ENCODE assay signal across 10 mouse cellular contexts in genomic region chr1:87174006-87174955, GRCm38 (mm10). TPM values are rescaled to one million over a fixed set of nuclear protein-coding genes. Genes with fewer than 3 reads are reported as not detected.
DNase-seq lines count a peak whose midpoint lies in the region; ATAC-seq and TF ChIP-seq lines count a peak whose summit lies in the region.
"Had no signal": no experiment of that assay in that cellular context is flagged by ENCODE, and none has a peak within 500 bp of the region (broad histone marks: within the 10 kb centered on the region; RNA-seq: fewer than 3 reads in every experiment).

No protein-coding gene starts in this region.

- TF ChIP-seq CTCF in cerebellum, adult 2 months (IDR thresholded peaks at IDR 0.05; ENCODE audit: borderline replicate concordance, insufficient read depth, low read depth, low read length) = peak; percentile 62

- peak overlapping the region; percentile 23; the same call in 1 of the 2 replicates for H3K4me2 ChIP-seq in midbrain, embryonic 11.5 days
- no peak overlapping the region for H3K4me2 ChIP-seq in midbrain, embryonic 13.5 days (replicated peaks)
- H3K4me2 ChIP-seq in stomach, embryonic 16.5 days (ENCODE audit: low read depth, low read length) = no peak overlapping the region

- intact Hi-C loops in left cerebral cortex, postnatal 25 days (cut with DNase I) = no loop called here

- H3K9me3 ChIP-seq in midbrain, embryonic 11.5 days (ENCODE audit: control insufficient read depth, low read length) = no peaks in the 10 kb centered on the region
- no peaks in the 10 kb centered on the region for H3K9me3 ChIP-seq in midbrain, embryonic 13.5 days
- H3K9me3 ChIP-seq in megakaryocyte, embryonic 14.5 days = peaks cover 3% of the 10 kb centered on the region; the same call in 1 of the 2 replicates
- H3K9me3 ChIP-seq in stomach, embryonic 16.5 days (replicated peaks; ENCODE audit: control insufficient read depth, low read length) = no peaks in the 10 kb centered on the region

- no peaks in the 10 kb centered on the region for H3K27me3 ChIP-seq in midbrain, embryonic 11.5 days (ENCODE audit: control insufficient read depth, insufficient read depth, low read length)
- 0 out of 2 replicates have a peak, but pooled peaks cover 18% of the 10 kb centered on the region for H3K27me3 ChIP-seq in midbrain, embryonic 13.5 days
- peaks cover 1% of the 10 kb centered on the region; the same call in 1 of the 2 replicates for H3K27me3 ChIP-seq in cerebellum, adult 2 months (ENCODE audit: control insufficient read depth, insufficient read depth, low read length)
- peaks cover 86% of the 10 kb centered on the region for H3K27me3 ChIP-seq in megakaryocyte, embryonic 14.5 days (replicated peaks)
- H3K27me3 ChIP-seq in stomach, embryonic 16.5 days (ENCODE audit: control insufficient read depth, insufficient read depth, low read length) = peaks cover 16% of the 10 kb centered on the region; the same call in 1 of the 2 replicates

- no peak overlapping the region for H3K27ac ChIP-seq in midbrain, embryonic 11.5 days (ENCODE audit: low read depth, low read length)
- H3K27ac ChIP-seq in midbrain, embryonic 13.5 days = no peak overlapping the region
- no peak overlapping the region for H3K27ac ChIP-seq in cerebellum, adult 2 months (ENCODE audit: insufficient read depth, low read length)
- no peak overlapping the region for H3K27ac ChIP-seq in stomach, embryonic 16.5 days (ENCODE audit: low read length)

- no peak overlapping the region; the same call in 1 of the 2 replicates for H3K9ac ChIP-seq in midbrain, embryonic 11.5 days (ENCODE audit: low read length)
- no peak overlapping the region for H3K9ac ChIP-seq in midbrain, embryonic 13.5 days (replicated peaks)
- H3K9ac ChIP-seq in stomach, embryonic 16.5 days (ENCODE audit: low read length) = 0 out of 2 replicates have a peak overlapping the region, but pooled peaks have one; percentile 11

- peak; percentile 40 for ATAC-seq in midbrain, embryonic 11.5 days (ENCODE audit: low FRiP score)
- no peak; the same call in 1 of the 2 replicates for ATAC-seq in midbrain, embryonic 13.5 days
- ATAC-seq in stomach, embryonic 16.5 days (ENCODE audit: insufficient read depth, low FRiP score) = no peak

- no peaks in the 10 kb centered on the region for H3K36me3 ChIP-seq in midbrain, embryonic 11.5 days (ENCODE audit: control insufficient read depth, insufficient read depth, low read length)
- no peaks in the 10 kb centered on the region for H3K36me3 ChIP-seq in midbrain, embryonic 13.5 days
- H3K36me3 ChIP-seq in megakaryocyte, embryonic 14.5 days (replicated peaks; ENCODE audit: low read length) = no peaks in the 10 kb centered on the region
- no peaks in the 10 kb centered on the region for H3K36me3 ChIP-seq in stomach, embryonic 16.5 days (ENCODE audit: control insufficient read depth, insufficient read depth, low read length)

- H3K4me3 ChIP-seq in midbrain, embryonic 11.5 days (ENCODE audit: low read depth, low read length) = no peak overlapping the region
- no peak overlapping the region for H3K4me3 ChIP-seq in midbrain, embryonic 13.5 days (replicated peaks)
- H3K4me3 ChIP-seq in cerebellum, adult 2 months (replicated peaks; ENCODE audit: insufficient read depth, low read depth, low read length) = no peak overlapping the region
- H3K4me3 ChIP-seq in megakaryocyte, embryonic 14.5 days (replicated peaks) = peak overlapping the region; percentile 42
- no peak overlapping the region for H3K4me3 ChIP-seq in stomach, embryonic 16.5 days (replicated peaks; ENCODE audit: low read length)

- peaks cover 10% of the 10 kb centered on the region for H3K4me1 ChIP-seq in midbrain, embryonic 11.5 days (ENCODE audit: control insufficient read depth, insufficient read depth, low read length)
- peaks cover 48% of the 10 kb centered on the region for H3K4me1 ChIP-seq in midbrain, embryonic 13.5 days (replicated peaks)
- H3K4me1 ChIP-seq in cerebellum, adult 2 months (ENCODE audit: control insufficient read depth, insufficient read depth, low read length) = no peaks in the 10 kb centered on the region
- H3K4me1 ChIP-seq in megakaryocyte, embryonic 14.5 days = peaks cover 24% of the 10 kb centered on the region
- peaks cover 11% of the 10 kb centered on the region for H3K4me1 ChIP-seq in stomach, embryonic 16.5 days (ENCODE audit: control insufficient read depth, insufficient read depth, low read length)

- no peak for TF ChIP-seq POLR2A in cerebellum, adult 2 months (IDR thresholded peaks at IDR 0.05; ENCODE audit: borderline replicate concordance, insufficient read depth, low read length)

- DNase-seq in midbrain, embryonic 11.5 days (ENCODE audit: low spot score, missing footprints) = peak; percentile 98
- DNase-seq in cerebellum, adult 2 months = peak; percentile 17 to 52
- peak; percentile 31 to 37 for DNase-seq in frontal cortex, postnatal 25 days (ENCODE audit: low spot score in 2 of 2)
- DNase-seq in hindlimb bud, embryonic 11.5 days (ENCODE audit: extremely low spot score, low read depth, low spot score) = peak; percentile 56
- DNase-seq in left cerebral cortex, postnatal 25 days (ENCODE audit: low spot score in 2 of 2) = peak; percentile 54 to 55

- 25% methylated on average over 27 of the region's 28 CpGs for WGBS in midbrain, embryonic 11.5 days
- 24% methylated on average over 28 of the region's 28 CpGs for WGBS in midbrain, embryonic 13.5 days
- 20% methylated on average over 28 of the region's 28 CpGs for WGBS in cerebellum, adult 2 months
- WGBS in stomach, embryonic 16.5 days = 27% methylated on average over 28 of the region's 28 CpGs

RNA-seq across cellular contexts. Expression of gene Prss56, which starts 8.8 kb away (rescaled TPM):
- not detected in 2 replicates for polyA plus RNA-seq in midbrain, embryonic 11.5 days (2014; fragmentation: Nextera tagmentation; extraction: Ambion mirVana)
- 0.12 TPM in 1 of 2 replicates, not detected in the other for polyA plus RNA-seq in midbrain, embryonic 13.5 days (2015; fragmentation: Nextera tagmentation; extraction: Ambion mirVana)
- 0.10 TPM in 2 replicates for polyA plus RNA-seq in cerebellum, adult 2 months (2012; rRNA removed)
- total RNA-seq in left cerebral cortex, postnatal 25 days (2021) = 1 to 10 TPM; 2.1 to 2.4 TPM
- polyA plus RNA-seq in megakaryocyte, embryonic 14.5 days (2012; ENCODE audit: insufficient read depth, low replicate concordance) = not detected in 2 replicates
- polyA plus RNA-seq in stomach, embryonic 16.5 days (2015; fragmentation: Nextera tagmentation; extraction: Ambion mirVana) = not detected in 2 replicates
- total RNA-seq: adrenal gland, postnatal 4 days had no signal

RNA-seq across cellular contexts. Expression of gene Chrnd, which starts 16.1 kb away (rescaled TPM):
- not detected in 2 replicates for polyA plus RNA-seq in midbrain, embryonic 11.5 days (2014; fragmentation: Nextera tagmentation; extraction: Ambion mirVana)
- polyA plus RNA-seq in midbrain, embryonic 13.5 days (2015; fragmentation: Nextera tagmentation; extraction: Ambion mirVana) = not detected in 2 replicates
- polyA plus RNA-seq in cerebellum, adult 2 months (2012; rRNA removed) = not detected in 2 replicates
- total RNA-seq in left cerebral cortex, postnatal 25 days (2021) = not detected
- polyA plus RNA-seq in megakaryocyte, embryonic 14.5 days (2012; ENCODE audit: insufficient read depth, low replicate concordance) = not detected in 2 replicates
- polyA plus RNA-seq in stomach, embryonic 16.5 days (2015; fragmentation: Nextera tagmentation; extraction: Ambion mirVana) = 0.10 and 2.0 TPM in 2 replicates
- polyA plus RNA-seq: neural tube, embryonic 14.5 days had no signal

RNA-seq across cellular contexts. Expression of gene Ecel1, which starts 18.0 kb away (rescaled TPM):
- polyA plus RNA-seq in midbrain, embryonic 11.5 days (2014; fragmentation: Nextera tagmentation; extraction: Ambion mirVana) = 2.7 and 3.1 TPM in 2 replicates
- polyA plus RNA-seq in midbrain, embryonic 13.5 days (2015; fragmentation: Nextera tagmentation; extraction: Ambion mirVana) = 12.8 and 15.0 TPM in 2 replicates
- polyA plus RNA-seq in cerebellum, adult 2 months (2012; rRNA removed) = 15.5 and 16.0 TPM in 2 replicates
- total RNA-seq in left cerebral cortex, postnatal 25 days (2021) = 10 to 100 TPM in 1 of 2 experiments, 1 to 10 TPM in 1; 6.6 to 14.8 TPM
- polyA plus RNA-seq in megakaryocyte, embryonic 14.5 days (2012; ENCODE audit: insufficient read depth, low replicate concordance) = not detected in 2 replicates
- 3.0 and 5.7 TPM in 2 replicates for polyA plus RNA-seq in stomach, embryonic 16.5 days (2015; fragmentation: Nextera tagmentation; extraction: Ambion mirVana)

RNA-seq across cellular contexts. Expression of gene Chrng, which starts 30.2 kb away (rescaled TPM):
- polyA plus RNA-seq in midbrain, embryonic 11.5 days (2014; fragmentation: Nextera tagmentation; extraction: Ambion mirVana) = not detected in 2 replicates
- polyA plus RNA-seq in midbrain, embryonic 13.5 days (2015; fragmentation: Nextera tagmentation; extraction: Ambion mirVana) = not detected in 2 replicates
- polyA plus RNA-seq in cerebellum, adult 2 months (2012; rRNA removed) = not detected in 2 replicates
- total RNA-seq in left cerebral cortex, postnatal 25 days (2021) = not detected
- not detected in 2 replicates for polyA plus RNA-seq in megakaryocyte, embryonic 14.5 days (2012; ENCODE audit: insufficient read depth, low replicate concordance)
- 0.16 and 5.7 TPM in 2 replicates for polyA plus RNA-seq in stomach, embryonic 16.5 days (2015; fragmentation: Nextera tagmentation; extraction: Ambion mirVana)
- polyA plus RNA-seq: neural tube, embryonic 14.5 days had no signal

RNA-seq across cellular contexts. Expression of gene Eif4e2, which starts 39.4 kb away (rescaled TPM):
- 130 and 135 TPM in 2 replicates for polyA plus RNA-seq in midbrain, embryonic 11.5 days (2014; fragmentation: Nextera tagmentation; extraction: Ambion mirVana)
- 110 TPM in 2 replicates for polyA plus RNA-seq in midbrain, embryonic 13.5 days (2015; fragmentation: Nextera tagmentation; extraction: Ambion mirVana)
- 51.4 and 56.2 TPM in 2 replicates for polyA plus RNA-seq in cerebellum, adult 2 months (2012; rRNA removed)
- 10 to 100 TPM; 68.0 to 69.0 TPM for total RNA-seq in left cerebral cortex, postnatal 25 days (2021)
- polyA plus RNA-seq in megakaryocyte, embryonic 14.5 days (2012; ENCODE audit: insufficient read depth, low replicate concordance) = 21.2 and 24.1 TPM in 2 replicates
- 147 and 150 TPM in 2 replicates for polyA plus RNA-seq in stomach, embryonic 16.5 days (2015; fragmentation: Nextera tagmentation; extraction: Ambion mirVana)

Comparison
In these comparisons a context has a peak if more than half of its experiments do, and no peak if none do; other contexts are left out.
1. DNase-seq: peak in every context shown above with its lines; median percentile 98 in midbrain, embryonic 11.5 days; 56 in hindlimb bud, embryonic 11.5 days; 54 in left cerebral cortex, postnatal 25 days; 34 in cerebellum, adult 2 months; 34 in frontal cortex, postnatal 25 days.